Mouse (Mus musculus): Measurements from ENCODE around the gene Spsb2.

- TF ChIP-seq CTCF (IDR thresholded peaks at IDR 0.05; ENCODE audit: low read depth, low read length) (no peak), TAL1 (conservative IDR thresholded peaks at IDR 0.05; ENCODE audit: low read depth, low read length) (no peak), GATA2 (IDR thresholded peaks at IDR 0.05; ENCODE audit: borderline replicate concordance, low read depth, low read length) (no peak)
These were observed 32.0 kb downstream of the Spsb2 start, which contains the start of gene Gnb3 for GRCm38 (mm10) chr6:124840241-124841167.
